ENCODE assay signal across 8 mouse cellular contexts in genomic region chr7:29303738-29304462, GRCm38 (mm10). TPM values are rescaled to one million over a fixed set of nuclear protein-coding genes. Genes with fewer than 3 reads are reported as not detected.
DNase-seq lines count a peak whose midpoint lies in the region; ATAC-seq and TF ChIP-seq lines count a peak whose summit lies in the region.

Gene Dpf1, plus strand, starts transcription at chr7:29303951.

- H3K9ac ChIP-seq in hindbrain, embryonic 12.5 days, result peak within 1 kb of the TSS; percentile 87
- no peak within 1 kb of the TSS for H3K9ac ChIP-seq in lung, postnatal 0 days (replicated peaks; ENCODE audit: low read depth)

- peak; percentile 47 for TF ChIP-seq CTCF in lung, postnatal 0 days (IDR thresholded peaks at IDR 0.05)

- peak within 1 kb of the TSS; percentile 71 for H3K4me3 ChIP-seq in hindbrain, embryonic 12.5 days
- H3K4me3 ChIP-seq in lung, postnatal 0 days (ENCODE audit: low read depth, low read length), result peak within 1 kb of the TSS; percentile 32

- peaks cover 53% of the 10 kb centered on the region for H3K4me1 ChIP-seq in hindbrain, embryonic 12.5 days
- peaks cover 11% of the 10 kb centered on the region for H3K4me1 ChIP-seq in lung, postnatal 0 days (ENCODE audit: insufficient read depth, low read depth, low read length)

- peak within 1 kb of the TSS; percentile 92 for H3K27ac ChIP-seq in hindbrain, embryonic 12.5 days
- no peak within 1 kb of the TSS for H3K27ac ChIP-seq in lung, postnatal 0 days (ENCODE audit: low read length)

- no peaks in the 10 kb centered on the region for H3K9me3 ChIP-seq in hindbrain, embryonic 12.5 days (replicated peaks)
- H3K9me3 ChIP-seq in lung, postnatal 0 days (ENCODE audit: low read length), result no peaks in the 10 kb centered on the region

- peak; percentile 42 for ATAC-seq in activated CD4-positive, CD25-positive, alpha-beta regulatory T cell, adult 4 months
- ATAC-seq in hindbrain, embryonic 12.5 days (ENCODE audit: low FRiP score), result peak; percentile 77
- peak; percentile 89 for ATAC-seq in lung, postnatal 0 days
- no peak for ATAC-seq in erythroid progenitor cell, adult 5-6 weeks (replicated peaks; ENCODE audit: low FRiP score, poor library complexity, severe bottlenecking)

- no peaks in the 10 kb centered on the region for H3K36me3 ChIP-seq in hindbrain, embryonic 12.5 days
- H3K36me3 ChIP-seq in lung, postnatal 0 days (ENCODE audit: insufficient read depth, low read length), result no peaks in the 10 kb centered on the region

- under 1% methylated on average over 59 of the region's 67 CpGs for WGBS in hindbrain, embryonic 12.5 days
- WGBS in lung, postnatal 0 days, result under 1% methylated on average over 58 of the region's 67 CpGs

- H3K4me2 ChIP-seq in hindbrain, embryonic 12.5 days (replicated peaks), result peak within 1 kb of the TSS; percentile 86
- peak within 1 kb of the TSS; percentile 69 for H3K4me2 ChIP-seq in lung, postnatal 0 days (replicated peaks; ENCODE audit: low read depth, low read length)

- peak; percentile 90 for DNase-seq in cerebellum, adult 9-10 months
- DNase-seq in frontal cortex, postnatal 10 days (ENCODE audit: low spot score in 2 of 2), result peak; percentile 90 to 91
- peak; percentile 72 to 78 for DNase-seq in layer of hippocampus, postnatal 25 days (ENCODE audit: extremely low spot score in 1 of 2, low spot score in 1 of 2)
- peak; percentile 94 for DNase-seq in lung, postnatal 0 days (ENCODE audit: low spot score)
- peak; percentile 89 for DNase-seq in retina, embryonic 14.5 days (ENCODE audit: low spot score)

- TF ChIP-seq EP300 in lung, postnatal 0 days (IDR thresholded peaks at IDR 0.05), result no peak

- no peaks in the 10 kb centered on the region for H3K27me3 ChIP-seq in hindbrain, embryonic 12.5 days
- H3K27me3 ChIP-seq in lung, postnatal 0 days (replicated peaks; ENCODE audit: insufficient read depth, low read length), result peaks cover 21% of the 10 kb centered on the region

RNA-seq across cellular contexts. Expression of gene Dpf1, which starts in this region (rescaled TPM):
- not detected for polyA plus RNA-seq in activated CD4-positive, CD25-positive, alpha-beta regulatory T cell, adult 4 months (2017; shearing (Covaris generic))
- 102 and 110 TPM in 2 replicates for polyA plus RNA-seq in hindbrain, embryonic 12.5 days (2016; fragmentation: Nextera tagmentation; extraction: Ambion mirVana)
- total RNA-seq in layer of hippocampus, postnatal 25 days (2021), result 100 to 1,000 TPM; 100 to 111 TPM
- polyA plus RNA-seq in lung, postnatal 0 days (2015; fragmentation: Nextera tagmentation; extraction: Ambion mirVana), result 2.0 and 2.5 TPM in 2 replicates
- total RNA-seq in erythroid progenitor cell, adult 5-6 weeks (2015; ENCODE audit: low replicate concordance), result not detected in 2 replicates
- total RNA-seq in erythroid progenitor cell, adult 5-6 weeks (2017; ENCODE audit: low replicate concordance), result not detected in 2 replicates

Comparison
In these comparisons a context has a peak if more than half of its experiments do, and no peak if none do; other contexts are left out.
1. RNA of gene Dpf1 (total RNA-seq): 100 to 111 TPM in layer of hippocampus, postnatal 25 days; not detected in erythroid progenitor cell, adult 5-6 weeks; every median in the first group is over 100 times any median in the second.
2. RNA of gene Dpf1 (polyA plus RNA-seq): 102 to 110 TPM in hindbrain, embryonic 12.5 days; 2.0 to 2.5 TPM in lung, postnatal 0 days and not detected in activated CD4-positive, CD25-positive, alpha-beta regulatory T cell, adult 4 months; every median in the first group is over 10 times any median in the second.
3. Peak in ATAC-seq in activated CD4-positive, CD25-positive, alpha-beta regulatory T cell, adult 4 months; RNA of the gene not detected or under 1 TPM.
4. Peak in every context shown above with its lines, with median percentiles within 50 percentile points of each other: DNase-seq.